Mouse (Mus musculus): ENCODE measurements around the gene Eno1. TPM values are rescaled to one million over a fixed set of nuclear protein-coding genes. Genes with fewer than 3 reads are reported as not detected.
"Not testable (repeated sequence)": the region's sequence is repeated elsewhere in the genome, so short reads cannot be mapped to it uniquely, and the experiment has no call there.

Gene Eno1
- polyA plus RNA-seq, 1 experiment from 2014 or later = 1,672 TPM

GRCm38 (mm10) chr4:150266655-150267223 is 30.2 kb downstream of the Eno1 start:
- H3K4me3 ChIP-seq (ENCODE audit: low read length) = no peak overlapping the region
- H3K9me3 ChIP-seq (replicated peaks; ENCODE audit: control insufficient read depth, low read length) = no peaks in the 10 kb centered on the region
- H3K27me3 ChIP-seq (ENCODE audit: control insufficient read depth, insufficient read depth, low read length) = no peaks in the 10 kb centered on the region
- peaks cover 14% of the 10 kb centered on the region for H3K4me1 ChIP-seq (ENCODE audit: control insufficient read depth, insufficient read depth, low read length)
- H3K4me2 ChIP-seq (ENCODE audit: low read depth, low read length) = no peak overlapping the region
- WGBS = 66% methylated on average over 21 of the region's 21 CpGs
- no peaks in the 10 kb centered on the region for H3K36me3 ChIP-seq (ENCODE audit: control insufficient read depth, insufficient read depth)
- no peak overlapping the region for H3K9ac ChIP-seq (ENCODE audit: low read length)
- no peak overlapping the region for H3K27ac ChIP-seq (ENCODE audit: low read length)
- ATAC-seq (replicated peaks; ENCODE audit: extremely low read depth, insufficient read depth, low FRiP score) = no peak

GRCm38 (mm10) chr4:150268674-150269653 is 32.4 kb downstream of the Eno1 start:
- no peaks in the 10 kb centered on the region for H3K27me3 ChIP-seq (ENCODE audit: control insufficient read depth, insufficient read depth, low read length)
- H3K27ac ChIP-seq (ENCODE audit: low read length) = peak overlapping the region; percentile 24
- H3K9ac ChIP-seq (ENCODE audit: low read length) = no peak overlapping the region
- no peak overlapping the region for H3K4me2 ChIP-seq (ENCODE audit: low read depth, low read length)
- peaks cover 26% of the 10 kb centered on the region for H3K4me1 ChIP-seq (ENCODE audit: control insufficient read depth, insufficient read depth, low read length)
- 79% methylated on average over 33 of the region's 33 CpGs for WGBS
- 0 out of 2 replicates have a peak, but pooled peaks have one; percentile 15 for ATAC-seq (replicated peaks; ENCODE audit: extremely low read depth, insufficient read depth, low FRiP score)
- H3K36me3 ChIP-seq (ENCODE audit: control insufficient read depth, insufficient read depth) = no peaks in the 10 kb centered on the region
- no peak overlapping the region for H3K4me3 ChIP-seq (ENCODE audit: low read length)
- no peaks in the 10 kb centered on the region for H3K9me3 ChIP-seq (replicated peaks; ENCODE audit: control insufficient read depth, low read length)

- Histone ChIP-seq H3K9ac (ENCODE audit: low read length) (no peak overlapping the region), H3K4me1 (ENCODE audit: control insufficient read depth, insufficient read depth, low read length) (peaks cover 26% of the 10 kb centered on the region), H3K27me3 (ENCODE audit: control insufficient read depth, insufficient read depth, low read length) (no peaks in the 10 kb centered on the region), H3K4me3 (ENCODE audit: low read length) (no peak overlapping the region), H3K9me3 (replicated peaks; ENCODE audit: control insufficient read depth, low read length) (no peaks in the 10 kb centered on the region), H3K4me2 (ENCODE audit: low read depth, low read length) (no peak overlapping the region), H3K27ac (ENCODE audit: low read length) (peak overlapping the region; percentile 24; the same call in 1 of the 2 replicates), H3K36me3 (ENCODE audit: control insufficient read depth, insufficient read depth) (no peaks in the 10 kb centered on the region)
- WGBS = 30% methylated on average over 7 of the region's 7 CpGs
- ATAC-seq (replicated peaks; ENCODE audit: extremely low read depth, insufficient read depth, low FRiP score) = peak; percentile 44
These were observed 33.2 kb downstream of the Eno1 start for GRCm38 (mm10) chr4:150269679-150270078.

GRCm38 (mm10) chr4:150270718-150271117 is 34.2 kb downstream of the Eno1 start:
- H3K36me3 ChIP-seq (ENCODE audit: control insufficient read depth, insufficient read depth); H3K4me3 ChIP-seq (ENCODE audit: low read length); ATAC-seq (replicated peaks; ENCODE audit: extremely low read depth, insufficient read depth, low FRiP score); H3K27ac ChIP-seq (ENCODE audit: low read length); H3K27me3 ChIP-seq (ENCODE audit: control insufficient read depth, insufficient read depth, low read length); H3K9me3 ChIP-seq (replicated peaks; ENCODE audit: control insufficient read depth, low read length); H3K4me2 ChIP-seq (ENCODE audit: low read depth, low read length); H3K9ac ChIP-seq (ENCODE audit: low read length): not testable (repeated sequence)
- 61% methylated on average over 2 of the region's 4 CpGs for WGBS
- H3K4me1 ChIP-seq (ENCODE audit: control insufficient read depth, insufficient read depth, low read length) = peaks cover 26% of the 10 kb centered on the region

- Histone ChIP-seq H3K36me3 (ENCODE audit: control insufficient read depth, insufficient read depth) (no peaks in the 10 kb centered on the region), H3K9me3 (replicated peaks; ENCODE audit: control insufficient read depth, low read length) (no peaks in the 10 kb centered on the region), H3K9ac (ENCODE audit: low read length) (peak overlapping the region; percentile 50), H3K4me2 (ENCODE audit: low read depth, low read length) (peak overlapping the region; percentile 43), H3K4me1 (ENCODE audit: control insufficient read depth, insufficient read depth, low read length) (peaks cover 26% of the 10 kb centered on the region), H3K27ac (ENCODE audit: low read length) (peak overlapping the region; percentile 73), H3K27me3 (ENCODE audit: control insufficient read depth, insufficient read depth, low read length) (no peaks in the 10 kb centered on the region), H3K4me3 (ENCODE audit: low read length) (no peak overlapping the region)
- peak; percentile 41 for ATAC-seq (replicated peaks; ENCODE audit: extremely low read depth, insufficient read depth, low FRiP score)
- WGBS = 10% methylated on average over 9 of the region's 9 CpGs
These were observed 36.2 kb downstream of the Eno1 start for GRCm38 (mm10) chr4:150272725-150273124.

GRCm38 (mm10) chr4:150275531-150275930 is 39.0 kb downstream of the Eno1 start:
- no peak overlapping the region for H3K27ac ChIP-seq (ENCODE audit: low read length)
- no peak overlapping the region for H3K9ac ChIP-seq (ENCODE audit: low read length)
- 80% methylated on average over 5 of the region's 5 CpGs for WGBS
- no peak overlapping the region for H3K4me2 ChIP-seq (ENCODE audit: low read depth, low read length)
- H3K36me3 ChIP-seq (ENCODE audit: control insufficient read depth, insufficient read depth) = no peaks in the 10 kb centered on the region
- H3K4me3 ChIP-seq (ENCODE audit: low read length) = no peak overlapping the region
- H3K4me1 ChIP-seq (ENCODE audit: control insufficient read depth, insufficient read depth, low read length) = peaks cover 18% of the 10 kb centered on the region
- no peaks in the 10 kb centered on the region for H3K27me3 ChIP-seq (ENCODE audit: control insufficient read depth, insufficient read depth, low read length)
- no peaks in the 10 kb centered on the region for H3K9me3 ChIP-seq (replicated peaks; ENCODE audit: control insufficient read depth, low read length)
- no peak for ATAC-seq (replicated peaks; ENCODE audit: extremely low read depth, insufficient read depth, low FRiP score)

GRCm38 (mm10) chr4:150279336-150279735 is 42.8 kb downstream of the Eno1 start:
- whole genome bisulfite sequencing = 88% methylated on average over 5 of the region's 7 CpGs
- not testable (repeated sequence) for ATAC-seq (replicated peaks; ENCODE audit: extremely low read depth, insufficient read depth, low FRiP score); H3K27ac ChIP-seq (ENCODE audit: low read length); H3K4me3 ChIP-seq (ENCODE audit: low read length); H3K9me3 ChIP-seq (replicated peaks; ENCODE audit: control insufficient read depth, low read length); H3K36me3 ChIP-seq (ENCODE audit: control insufficient read depth, insufficient read depth); H3K9ac ChIP-seq (ENCODE audit: low read length); H3K4me2 ChIP-seq (ENCODE audit: low read depth, low read length); H3K27me3 ChIP-seq (ENCODE audit: control insufficient read depth, insufficient read depth, low read length)
- peaks cover 18% of the 10 kb centered on the region for H3K4me1 ChIP-seq (ENCODE audit: control insufficient read depth, insufficient read depth, low read length)

- 72% methylated on average over 2 of the region's 2 CpGs for WGBS
- Histone ChIP-seq H3K4me1 (ENCODE audit: control insufficient read depth, insufficient read depth, low read length) (peaks cover 18% of the 10 kb centered on the region), H3K27ac (ENCODE audit: low read length) (no peak overlapping the region), H3K4me2 (ENCODE audit: low read depth, low read length) (no peak overlapping the region), H3K9me3 (replicated peaks; ENCODE audit: control insufficient read depth, low read length) (no peaks in the 10 kb centered on the region), H3K9ac (ENCODE audit: low read length) (no peak overlapping the region), H3K27me3 (ENCODE audit: control insufficient read depth, insufficient read depth, low read length) (no peaks in the 10 kb centered on the region), H3K36me3 (ENCODE audit: control insufficient read depth, insufficient read depth) (no peaks in the 10 kb centered on the region), H3K4me3 (ENCODE audit: low read length) (no peak overlapping the region)
- ATAC-seq (replicated peaks; ENCODE audit: extremely low read depth, insufficient read depth, low FRiP score) = no peak
These were observed 43.5 kb downstream of the Eno1 start for GRCm38 (mm10) chr4:150280002-150280401.

GRCm38 (mm10) chr4:150280459-150280858 is 43.9 kb downstream of the Eno1 start:
- 48% methylated on average over 4 of the region's 4 CpGs for WGBS
- Histone ChIP-seq H3K27ac (ENCODE audit: low read length) (peak overlapping the region; percentile 96), H3K4me2 (ENCODE audit: low read depth, low read length) (peak overlapping the region; percentile 83), H3K9ac (ENCODE audit: low read length) (peak overlapping the region; percentile 89; the same call in 1 of the 2 replicates), H3K36me3 (ENCODE audit: control insufficient read depth, insufficient read depth) (no peaks in the 10 kb centered on the region), H3K4me1 (ENCODE audit: control insufficient read depth, insufficient read depth, low read length) (peaks cover 18% of the 10 kb centered on the region), H3K9me3 (replicated peaks; ENCODE audit: control insufficient read depth, low read length) (no peaks in the 10 kb centered on the region), H3K27me3 (ENCODE audit: control insufficient read depth, insufficient read depth, low read length) (no peaks in the 10 kb centered on the region), H3K4me3 (ENCODE audit: low read length) (peak overlapping the region; percentile 100; the same call in 1 of the 2 replicates)
- no peak for ATAC-seq (replicated peaks; ENCODE audit: extremely low read depth, insufficient read depth, low FRiP score)
